Comparison of ENCODE assay signal across 12 mouse cellular contexts in genomic region chr5:25544061-25544460, GRCm38 (mm10). TPM values are rescaled to one million over a fixed set of nuclear protein-coding genes. Genes with fewer than 3 reads are reported as not detected.
DNase-seq lines count a peak whose midpoint lies in the region; ATAC-seq and TF ChIP-seq lines count a peak whose summit lies in the region.
"Had no signal": no experiment of that assay in that cellular context is flagged by ENCODE, and none has a peak within 500 bp of the region (broad histone marks: within the 10 kb centered on the region; RNA-seq: fewer than 3 reads in every experiment).

No protein-coding gene starts in this region.

- no peak for DNase-seq in embryonic facial prominence, embryonic 10.5 days (ENCODE audit: low spot score)
- peak; percentile 34 for DNase-seq in midbrain, postnatal 0 days (ENCODE audit: low spot score)
- DNase-seq in midbrain, embryonic 11.5 days (ENCODE audit: low spot score, missing footprints) = no peak
- peak; percentile 80 for DNase-seq in gastrocnemius, adult 18-20 months (ENCODE audit: low spot score)
- DNase-seq in limb, embryonic 14.5 days (ENCODE audit: low spot score) = peak; percentile 71
- no peak for DNase-seq in midbrain, embryonic 14.5 days
- no peak for DNase-seq in retina, postnatal 1 day

- peaks cover 9% of the 10 kb centered on the region; the same call in 1 of the 2 replicates for H3K4me1 ChIP-seq in embryonic facial prominence, embryonic 13.5 days
- H3K4me1 ChIP-seq in embryonic facial prominence, embryonic 10.5 days = 0 out of 2 replicates have a peak, but pooled peaks cover 5% of the 10 kb centered on the region
- H3K4me1 ChIP-seq in midbrain, postnatal 0 days (ENCODE audit: insufficient read depth, low read length) = no peaks in the 10 kb centered on the region
- no peaks in the 10 kb centered on the region for H3K4me1 ChIP-seq in midbrain, embryonic 11.5 days (ENCODE audit: control insufficient read depth, insufficient read depth, low read length)
- no peaks in the 10 kb centered on the region for H3K4me1 ChIP-seq in limb, embryonic 14.5 days (ENCODE audit: control insufficient read depth, insufficient read depth, low read length)
- no peaks in the 10 kb centered on the region for H3K4me1 ChIP-seq in midbrain, embryonic 14.5 days (ENCODE audit: control insufficient read depth, insufficient read depth, low read length)
- H3K4me1 ChIP-seq: stomach, embryonic 15.5 days had no signal

- 0 out of 2 replicates have a peak, but pooled peaks have one; percentile 28 for ATAC-seq in embryonic facial prominence, embryonic 13.5 days (ENCODE audit: insufficient number of reproducible peaks, insufficient read depth, low FRiP score, low TSS enrichment, low read depth)
- no peak for ATAC-seq in midbrain, postnatal 0 days (ENCODE audit: low FRiP score)
- ATAC-seq in midbrain, embryonic 11.5 days (ENCODE audit: low FRiP score) = no peak
- peak; percentile 50; the same call in 1 of the 2 replicates for ATAC-seq in limb, embryonic 14.5 days (ENCODE audit: low FRiP score, low read depth)
- no peak for ATAC-seq in midbrain, embryonic 14.5 days (ENCODE audit: low FRiP score, low TSS enrichment)
- ATAC-seq: CD4-positive, CD25-positive, alpha-beta regulatory T cell, adult 4 months had no signal

- no peaks in the 10 kb centered on the region for H3K27me3 ChIP-seq in embryonic facial prominence, embryonic 13.5 days
- H3K27me3 ChIP-seq in embryonic facial prominence, embryonic 10.5 days (replicated peaks; ENCODE audit: low read depth, poor library complexity, severe bottlenecking) = no peaks in the 10 kb centered on the region
- H3K27me3 ChIP-seq in midbrain, postnatal 0 days (ENCODE audit: insufficient read depth, low read length) = no peaks in the 10 kb centered on the region
- no peaks in the 10 kb centered on the region for H3K27me3 ChIP-seq in midbrain, embryonic 11.5 days (ENCODE audit: control insufficient read depth, insufficient read depth, low read length)
- no peaks in the 10 kb centered on the region for H3K27me3 ChIP-seq in limb, embryonic 14.5 days (ENCODE audit: control insufficient read depth, insufficient read depth, low read length)
- H3K27me3 ChIP-seq in midbrain, embryonic 14.5 days (ENCODE audit: control insufficient read depth, insufficient read depth, low read length) = no peaks in the 10 kb centered on the region
- H3K27me3 ChIP-seq: stomach, embryonic 15.5 days had no signal

- H3K4me3 ChIP-seq in embryonic facial prominence, embryonic 13.5 days = no peak overlapping the region
- no peak overlapping the region for H3K4me3 ChIP-seq in embryonic facial prominence, embryonic 10.5 days
- H3K4me3 ChIP-seq in midbrain, postnatal 0 days (ENCODE audit: low read depth, low read length) = no peak overlapping the region
- no peak overlapping the region for H3K4me3 ChIP-seq in midbrain, embryonic 11.5 days (ENCODE audit: low read depth, low read length)
- no peak overlapping the region for H3K4me3 ChIP-seq in limb, embryonic 14.5 days (replicated peaks; ENCODE audit: low read length)
- H3K4me3 ChIP-seq in midbrain, embryonic 14.5 days (replicated peaks; ENCODE audit: low read depth, low read length) = no peak overlapping the region
- H3K4me3 ChIP-seq: stomach, embryonic 15.5 days had no signal

- no peak overlapping the region for H3K9ac ChIP-seq in embryonic facial prominence, embryonic 13.5 days
- H3K9ac ChIP-seq in midbrain, postnatal 0 days (replicated peaks; ENCODE audit: low read length, poor library complexity, severe bottlenecking) = no peak overlapping the region
- no peak overlapping the region for H3K9ac ChIP-seq in midbrain, embryonic 11.5 days (ENCODE audit: low read length)
- H3K9ac ChIP-seq in limb, embryonic 14.5 days (ENCODE audit: low read depth, low read length, severe bottlenecking) = no peak overlapping the region
- H3K9ac ChIP-seq in midbrain, embryonic 14.5 days (replicated peaks; ENCODE audit: low read length) = no peak overlapping the region
- H3K9ac ChIP-seq: stomach, embryonic 15.5 days had no signal

- no peak overlapping the region for H3K27ac ChIP-seq in embryonic facial prominence, embryonic 13.5 days
- no peak overlapping the region for H3K27ac ChIP-seq in embryonic facial prominence, embryonic 10.5 days (replicated peaks)
- no peak overlapping the region for H3K27ac ChIP-seq in midbrain, postnatal 0 days (ENCODE audit: low read depth, low read length)
- no peak overlapping the region for H3K27ac ChIP-seq in midbrain, embryonic 11.5 days (ENCODE audit: low read depth, low read length)
- no peak overlapping the region for H3K27ac ChIP-seq in limb, embryonic 14.5 days (replicated peaks; ENCODE audit: low read depth, low read length)
- no peak overlapping the region for H3K27ac ChIP-seq in midbrain, embryonic 14.5 days (replicated peaks; ENCODE audit: low read depth, low read length)
- H3K27ac ChIP-seq: kidney, postnatal 0 days; stomach, embryonic 15.5 days had no signal

- H3K4me2 ChIP-seq in embryonic facial prominence, embryonic 13.5 days = no peak overlapping the region
- H3K4me2 ChIP-seq in midbrain, postnatal 0 days (ENCODE audit: low read depth, low read length, poor library complexity, severe bottlenecking) = no peak overlapping the region
- no peak overlapping the region for H3K4me2 ChIP-seq in midbrain, embryonic 11.5 days
- H3K4me2 ChIP-seq in limb, embryonic 14.5 days (replicated peaks; ENCODE audit: low read depth, low read length, severe bottlenecking) = no peak overlapping the region
- H3K4me2 ChIP-seq in midbrain, embryonic 14.5 days (ENCODE audit: low read length) = no peak overlapping the region
- H3K4me2 ChIP-seq: stomach, embryonic 15.5 days had no signal

- no peaks in the 10 kb centered on the region for H3K36me3 ChIP-seq in embryonic facial prominence, embryonic 13.5 days
- no peaks in the 10 kb centered on the region for H3K36me3 ChIP-seq in embryonic facial prominence, embryonic 10.5 days (replicated peaks)
- H3K36me3 ChIP-seq in midbrain, postnatal 0 days (ENCODE audit: insufficient read depth, low read length) = no peaks in the 10 kb centered on the region
- no peaks in the 10 kb centered on the region for H3K36me3 ChIP-seq in midbrain, embryonic 11.5 days (ENCODE audit: control insufficient read depth, insufficient read depth, low read length)
- no peaks in the 10 kb centered on the region for H3K36me3 ChIP-seq in limb, embryonic 14.5 days (ENCODE audit: control insufficient read depth, insufficient read depth, low read length)
- H3K36me3 ChIP-seq in midbrain, embryonic 14.5 days (ENCODE audit: control insufficient read depth, insufficient read depth, low read length) = no peaks in the 10 kb centered on the region
- H3K36me3 ChIP-seq: stomach, embryonic 15.5 days had no signal

- WGBS in embryonic facial prominence, embryonic 13.5 days = 77% methylated on average over 3 of the region's 3 CpGs
- WGBS in embryonic facial prominence, embryonic 10.5 days = 88% methylated on average over 3 of the region's 3 CpGs
- WGBS in midbrain, postnatal 0 days = 90% methylated on average over 3 of the region's 3 CpGs
- 91% methylated on average over 3 of the region's 3 CpGs for WGBS in midbrain, embryonic 11.5 days
- WGBS in limb, embryonic 14.5 days = 82% methylated on average over 3 of the region's 3 CpGs
- 91% methylated on average over 3 of the region's 3 CpGs for WGBS in midbrain, embryonic 14.5 days

- TF ChIP-seq CTCF in midbrain, postnatal 0 days (IDR thresholded peaks at IDR 0.05) = no peak

- H3K9me3 ChIP-seq in embryonic facial prominence, embryonic 13.5 days = no peaks in the 10 kb centered on the region
- no peaks in the 10 kb centered on the region for H3K9me3 ChIP-seq in embryonic facial prominence, embryonic 10.5 days
- H3K9me3 ChIP-seq in midbrain, postnatal 0 days (ENCODE audit: low read length) = no peaks in the 10 kb centered on the region
- H3K9me3 ChIP-seq in midbrain, embryonic 11.5 days (ENCODE audit: control insufficient read depth, low read length) = no peaks in the 10 kb centered on the region
- H3K9me3 ChIP-seq in limb, embryonic 14.5 days (ENCODE audit: control insufficient read depth, low read length) = no peaks in the 10 kb centered on the region
- H3K9me3 ChIP-seq in midbrain, embryonic 14.5 days (ENCODE audit: control insufficient read depth, low read length) = no peaks in the 10 kb centered on the region
- H3K9me3 ChIP-seq: stomach, embryonic 15.5 days had no signal

- TF ChIP-seq POLR2A in limb, embryonic 14.5 days (IDR thresholded peaks at IDR 0.05; ENCODE audit: borderline replicate concordance, extremely low read depth, insufficient read depth, insufficient read length) = no peak

RNA-seq across cellular contexts. Expression of gene Cct8l1, which starts 28.2 kb away (rescaled TPM):
- 0.12 TPM in 1 of 2 replicates, not detected in the other for polyA plus RNA-seq in embryonic facial prominence, embryonic 13.5 days (2015; fragmentation: Nextera tagmentation; extraction: Ambion mirVana)
- 0.07 and 0.08 TPM in 2 replicates for polyA plus RNA-seq in embryonic facial prominence, embryonic 10.5 days (2016; fragmentation: Nextera tagmentation; extraction: Ambion mirVana)
- not detected in 2 replicates for total RNA-seq in midbrain, postnatal 0 days (2014; rRNA removed)
- polyA plus RNA-seq in midbrain, postnatal 0 days (2015; fragmentation: Nextera tagmentation; extraction: Ambion mirVana) = not detected in 2 replicates
- not detected in 2 replicates for polyA plus RNA-seq in midbrain, embryonic 11.5 days (2014; fragmentation: Nextera tagmentation; extraction: Ambion mirVana)
- total RNA-seq in gastrocnemius, adult 18-20 months (2021) = under 1 TPM in 1 of 2 experiments, not detected in 1; 0.16 TPM
- 0.04 TPM in 1 of 2 replicates, not detected in the other for polyA plus RNA-seq in limb, embryonic 14.5 days (2012; rRNA removed)
- 0.12 TPM in 1 of 2 replicates, not detected in the other for polyA plus RNA-seq in limb, embryonic 14.5 days (2014; fragmentation: Nextera tagmentation; extraction: Ambion mirVana)
- polyA plus RNA-seq in midbrain, embryonic 14.5 days (2014; fragmentation: Nextera tagmentation; extraction: Ambion mirVana) = 0.22 TPM in 1 of 2 replicates, not detected in the other
- total RNA-seq: gastrocnemius, postnatal 4 days had no signal
- polyA plus RNA-seq: CD4-positive, CD25-positive, alpha-beta regulatory T cell, adult 4 months; kidney, postnatal 0 days; stomach, embryonic 15.5 days had no signal

RNA-seq across cellular contexts. Expression of gene Kmt2c, which starts 45.5 kb away (rescaled TPM):
- polyA plus RNA-seq in embryonic facial prominence, embryonic 13.5 days (2015; fragmentation: Nextera tagmentation; extraction: Ambion mirVana) = 16.7 and 19.2 TPM in 2 replicates
- 11.8 and 11.9 TPM in 2 replicates for polyA plus RNA-seq in embryonic facial prominence, embryonic 10.5 days (2016; fragmentation: Nextera tagmentation; extraction: Ambion mirVana)
- 49.4 and 61.4 TPM in 2 replicates for total RNA-seq in midbrain, postnatal 0 days (2014; rRNA removed)
- polyA plus RNA-seq in midbrain, postnatal 0 days (2015; fragmentation: Nextera tagmentation; extraction: Ambion mirVana) = 7.9 and 11.6 TPM in 2 replicates
- 19.2 and 22.3 TPM in 2 replicates for polyA plus RNA-seq in midbrain, embryonic 11.5 days (2014; fragmentation: Nextera tagmentation; extraction: Ambion mirVana)
- 10 to 100 TPM; 31.0 to 37.1 TPM for total RNA-seq in gastrocnemius, adult 18-20 months (2021)
- polyA plus RNA-seq in limb, embryonic 14.5 days (2012; rRNA removed) = 26.5 and 30.4 TPM in 2 replicates
- 19.8 and 24.6 TPM in 2 replicates for polyA plus RNA-seq in limb, embryonic 14.5 days (2014; fragmentation: Nextera tagmentation; extraction: Ambion mirVana)
- polyA plus RNA-seq in midbrain, embryonic 14.5 days (2014; fragmentation: Nextera tagmentation; extraction: Ambion mirVana) = 30.2 and 32.8 TPM in 2 replicates

Comparison
In these comparisons a context has a peak if more than half of its experiments do, and no peak if none do; other contexts are left out.
1. DNase-seq: peak in midbrain, postnatal 0 days (single experiment), gastrocnemius, adult 18-20 months (single experiment) and limb, embryonic 14.5 days (single experiment); none in embryonic facial prominence, embryonic 10.5 days (single experiment), midbrain, embryonic 11.5 days (single experiment), midbrain, embryonic 14.5 days (single experiment) and retina, postnatal 1 day (single experiment).
2. ATAC-seq: peak in embryonic facial prominence, embryonic 13.5 days (single experiment) and limb, embryonic 14.5 days (single experiment); none in midbrain, postnatal 0 days (single experiment), midbrain, embryonic 11.5 days (single experiment) and midbrain, embryonic 14.5 days (single experiment).